Mouse (Mus musculus): ENCODE results near the gene Zfyve27. TPM values are rescaled to one million over a fixed set of nuclear protein-coding genes. Genes with fewer than 3 reads are reported as not detected.

The Zfyve27 gene
- total RNA-seq (2017): 103 and 104 TPM in 2 replicates

- no peak for ATAC-seq (ENCODE audit: extremely low read depth, insufficient number of reproducible peaks, low FRiP score, poor library complexity, severe bottlenecking)
These were observed at the start of gene Zfyve27 for GRCm38 (mm10) chr19:42163764-42164163. TSS of gene Zfyve27 (plus strand) at chr19:42163951.

DNA sequence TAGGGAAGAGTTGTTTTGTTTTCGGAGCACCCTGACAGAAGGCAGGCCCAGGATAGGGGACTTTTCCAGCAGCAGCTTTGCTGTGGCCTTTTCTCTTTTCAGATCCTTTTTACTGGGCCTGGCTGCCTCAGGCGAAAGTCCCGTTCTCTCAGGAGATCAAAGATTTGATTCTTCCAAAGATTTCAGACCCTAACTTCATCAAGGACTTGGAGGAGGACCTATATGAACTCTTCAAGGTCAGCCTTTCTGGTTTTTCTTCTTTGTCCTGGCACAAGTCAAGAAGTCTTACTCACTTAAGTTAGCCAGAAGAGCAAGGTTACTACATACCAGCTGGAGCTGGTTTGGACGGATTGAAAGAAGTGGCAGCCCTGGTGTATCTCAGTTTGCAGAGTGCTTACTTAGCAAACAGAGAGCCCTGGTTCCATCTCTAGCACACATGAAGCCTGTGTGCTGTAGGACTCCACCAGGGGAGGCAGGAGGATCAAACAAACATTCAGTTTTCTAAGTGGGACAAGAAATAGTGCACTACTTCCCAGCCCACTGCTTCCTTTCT is 47.9 kb upstream of the Zfyve27 start:
- ATAC-seq (ENCODE audit: extremely low read depth, insufficient number of reproducible peaks, low FRiP score, poor library complexity, severe bottlenecking): no peak

DNA sequence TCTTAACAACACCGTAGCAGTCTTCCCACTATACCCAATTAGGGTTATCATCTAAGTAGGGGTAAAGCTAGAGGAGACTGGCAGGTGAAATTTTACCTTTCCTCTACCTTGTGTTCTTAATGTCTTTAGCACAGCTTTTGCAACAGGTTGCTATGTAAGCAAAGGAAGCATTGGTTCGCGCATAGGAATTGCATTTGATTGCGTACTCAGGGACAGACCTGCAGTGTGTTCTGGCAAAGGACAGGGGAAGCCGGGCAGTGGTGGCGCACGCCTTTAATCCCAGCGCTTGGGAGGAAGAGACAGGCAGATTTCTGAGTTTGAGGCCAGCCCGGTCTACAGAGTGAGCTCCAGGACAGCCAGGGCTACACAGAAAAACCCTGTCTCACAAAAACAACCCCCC is 45.6 kb upstream of the Zfyve27 start:
- ATAC-seq (ENCODE audit: extremely low read depth, insufficient number of reproducible peaks, low FRiP score, poor library complexity, severe bottlenecking): no peak

- ATAC-seq (ENCODE audit: extremely low read depth, insufficient number of reproducible peaks, low FRiP score, poor library complexity, severe bottlenecking): no peak
These were observed 45.2 kb upstream of the Zfyve27 start for GRCm38 (mm10) chr19:42118596-42118995.

- ATAC-seq (ENCODE audit: extremely low read depth, insufficient number of reproducible peaks, low FRiP score, poor library complexity, severe bottlenecking): no peak
These were observed 43.3 kb upstream of the Zfyve27 start for GRCm38 (mm10) chr19:42120451-42120850.

DNA sequence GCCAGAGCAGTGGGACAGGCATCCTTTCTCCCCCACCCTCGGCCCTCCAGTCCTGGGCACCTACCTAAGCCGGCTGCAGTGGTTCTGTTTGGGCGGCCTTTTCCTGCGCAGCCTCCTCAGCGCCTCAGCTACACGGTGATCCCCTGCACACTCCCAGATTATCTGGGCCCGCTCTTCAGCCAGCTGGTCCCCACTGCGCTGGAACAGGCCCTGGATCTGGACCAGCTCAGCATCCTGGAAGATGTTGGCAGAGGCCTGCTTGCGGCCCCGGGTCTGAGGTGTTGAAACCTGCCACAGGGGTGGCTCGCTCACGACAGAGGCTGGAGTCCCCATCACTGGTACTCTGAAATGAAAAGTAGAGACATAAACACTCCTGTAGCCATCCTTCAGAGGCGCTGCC is 39.1 kb upstream of the Zfyve27 start:
- no peak for ATAC-seq (ENCODE audit: extremely low read depth, insufficient number of reproducible peaks, low FRiP score, poor library complexity, severe bottlenecking)

DNA sequence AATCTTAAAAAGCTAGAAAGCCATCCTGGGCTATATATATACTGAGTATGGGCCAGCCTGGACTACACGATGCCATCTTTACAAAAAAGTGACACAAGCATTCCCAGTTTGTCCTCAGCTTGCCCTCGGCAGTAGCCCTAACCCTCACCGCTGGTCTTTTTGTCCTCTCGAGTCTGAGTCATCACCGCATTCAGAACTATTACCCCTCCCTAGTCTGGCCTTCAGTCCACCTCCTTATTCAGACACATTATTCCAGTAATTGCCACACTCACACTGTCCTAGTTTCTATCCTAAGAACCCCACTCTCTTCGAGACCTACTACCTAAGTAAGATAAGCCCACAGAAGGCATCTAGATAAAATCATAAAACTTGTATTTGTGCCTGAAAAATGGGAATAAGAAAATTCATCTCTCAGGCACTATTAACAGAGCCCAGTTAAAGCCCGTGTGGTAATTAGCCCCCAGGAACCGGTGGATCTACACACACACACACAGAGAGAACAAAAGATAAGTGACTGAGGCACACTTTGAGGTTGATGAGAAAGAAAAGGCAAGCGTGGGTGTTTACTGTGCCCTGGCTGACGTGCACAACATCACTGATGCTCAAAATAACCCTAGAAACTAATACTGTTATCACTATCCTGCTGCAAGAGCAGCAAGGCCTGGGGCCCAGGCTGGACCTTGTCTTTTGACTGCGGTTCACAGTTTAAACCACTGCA is 38.1 kb upstream of the Zfyve27 start:
- ATAC-seq (ENCODE audit: extremely low read depth, insufficient number of reproducible peaks, low FRiP score, poor library complexity, severe bottlenecking): no peak

DNA sequence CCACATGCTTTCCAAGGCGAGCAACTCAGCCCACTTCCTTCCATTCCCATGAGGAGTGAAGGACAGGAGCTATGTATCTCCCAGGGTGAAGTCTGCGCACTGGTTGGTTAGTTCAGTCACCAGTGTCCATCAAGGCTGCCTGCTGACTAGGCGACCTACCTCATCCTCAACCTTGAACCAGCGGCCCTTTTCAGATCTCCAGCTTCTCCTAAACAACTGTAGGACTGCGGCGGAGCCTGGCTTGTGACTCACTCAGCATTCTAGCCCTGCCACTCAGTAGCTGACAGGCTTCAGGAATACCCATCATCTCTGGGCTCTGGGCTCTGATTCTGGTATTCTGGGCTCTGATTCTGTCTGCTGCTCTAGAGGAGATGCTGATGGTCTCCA is 37.5 kb upstream of the Zfyve27 start:
- ATAC-seq (ENCODE audit: extremely low read depth, insufficient number of reproducible peaks, low FRiP score, poor library complexity, severe bottlenecking): no peak

GRCm38 (mm10) chr19:42127024-42127423 is 36.7 kb upstream of the Zfyve27 start:
- ATAC-seq (ENCODE audit: extremely low read depth, insufficient number of reproducible peaks, low FRiP score, poor library complexity, severe bottlenecking): no peak

DNA sequence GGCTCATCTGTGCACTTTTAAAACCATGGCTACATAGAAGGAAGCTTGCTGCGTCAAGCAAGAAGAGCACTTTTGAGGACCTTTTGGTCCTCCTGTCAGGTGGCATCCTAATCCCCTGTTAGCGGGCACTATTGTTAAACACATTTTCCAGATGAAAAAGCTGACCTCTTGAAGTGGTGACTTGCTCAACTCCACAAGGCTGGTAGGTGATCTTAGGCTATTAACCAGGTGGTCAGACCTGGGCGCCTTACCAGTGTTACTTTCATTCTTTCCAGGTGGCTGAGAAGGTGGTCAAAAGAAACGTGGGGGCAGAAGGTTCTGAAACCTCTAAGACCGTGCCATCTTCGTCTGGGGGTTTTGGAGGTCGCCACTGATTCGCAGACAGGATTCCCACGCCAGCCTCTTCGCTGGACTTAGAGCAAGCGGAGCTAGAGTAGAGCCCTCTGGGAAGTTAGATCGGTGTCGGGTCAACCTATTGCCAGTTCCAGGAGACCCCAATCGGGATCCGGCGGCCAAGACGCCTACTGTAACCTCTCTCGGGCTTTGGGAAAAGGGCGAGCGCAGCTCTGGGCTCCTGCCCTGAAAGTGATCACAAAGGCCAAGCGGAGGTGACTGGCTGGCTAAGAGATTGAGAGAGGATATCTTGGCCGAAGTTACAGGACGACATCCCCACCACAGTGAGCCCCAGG is 35.6 kb upstream of the Zfyve27 start:
- no peak for ATAC-seq (ENCODE audit: extremely low read depth, insufficient number of reproducible peaks, low FRiP score, poor library complexity, severe bottlenecking)

DNA sequence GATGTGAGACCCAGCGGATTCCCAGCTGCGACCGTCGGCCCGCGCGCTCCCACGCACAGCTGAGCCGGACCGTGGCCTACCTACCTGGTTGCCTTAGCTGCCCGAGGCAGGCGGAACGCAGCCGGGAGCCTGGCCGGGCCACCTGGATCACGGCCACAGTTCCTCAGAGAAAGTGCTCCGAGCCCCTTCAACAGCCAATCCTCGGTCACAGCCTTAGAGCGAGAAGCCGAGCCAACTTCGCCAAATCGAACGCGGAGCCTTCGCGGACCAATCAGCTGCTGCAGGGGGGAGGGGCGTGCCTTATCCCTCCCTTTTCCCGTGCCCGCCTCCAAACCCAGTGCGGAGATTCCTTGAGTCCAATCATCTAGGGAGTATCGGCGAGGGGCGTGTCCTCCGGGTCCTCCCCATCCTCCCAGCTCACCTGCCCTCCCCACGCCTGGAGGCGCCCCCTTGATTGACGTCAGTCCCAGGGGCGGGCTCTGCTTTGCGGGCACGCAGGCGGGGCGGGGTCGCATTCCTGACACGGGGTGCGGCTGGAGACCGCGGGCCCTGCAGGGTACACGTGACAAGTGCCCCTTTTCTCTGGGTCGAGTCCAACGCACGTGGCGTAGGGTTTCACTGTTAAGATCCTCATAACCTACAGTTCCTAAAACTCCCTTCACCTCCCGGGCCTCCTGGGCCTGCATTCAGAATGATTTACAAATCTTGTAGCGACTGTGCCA is 34.8 kb upstream of the Zfyve27 start, which contains the start of gene Avpi1:
Gene Avpi1, minus strand, starts transcription at position 273 of the 722 bp plus-strand sequence.
- ATAC-seq (ENCODE audit: extremely low read depth, insufficient number of reproducible peaks, low FRiP score, poor library complexity, severe bottlenecking): peak; percentile 75

DNA sequence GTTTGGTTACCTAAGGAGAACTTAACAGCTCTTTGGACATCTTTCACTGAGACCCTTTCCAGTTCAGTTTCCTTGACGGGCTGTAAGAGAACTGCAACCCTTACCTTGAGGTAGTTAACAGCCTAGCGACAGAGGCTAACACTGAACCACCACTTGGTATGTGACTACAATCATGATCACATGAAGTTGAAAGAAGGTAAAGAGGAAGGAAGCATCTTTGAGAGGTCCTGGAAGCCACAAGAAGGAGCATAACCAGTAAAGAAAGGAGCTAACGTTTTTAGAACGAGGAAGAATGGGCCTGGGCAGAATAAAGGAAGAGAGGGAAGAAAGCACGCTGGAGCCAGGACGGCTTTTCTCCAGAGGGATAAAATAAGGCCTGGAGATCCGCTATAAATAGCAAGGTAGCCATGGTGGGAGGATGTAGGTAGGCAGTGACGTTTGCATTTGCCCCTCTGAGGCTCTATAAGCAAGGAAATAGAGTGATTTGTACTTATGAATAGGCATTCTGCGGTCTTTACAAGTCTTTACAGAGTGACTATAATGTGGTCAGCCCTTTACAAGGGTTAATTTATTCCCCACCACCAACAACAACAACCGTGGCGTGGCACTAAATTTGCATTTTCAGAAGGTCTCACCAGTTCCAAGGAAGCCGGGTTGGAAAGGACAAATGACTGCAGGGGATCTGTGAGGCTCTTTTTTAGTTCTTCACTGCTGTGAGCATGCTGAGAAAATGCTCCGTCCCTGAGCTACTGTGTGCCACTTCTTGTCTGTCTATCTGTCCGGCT is 34.0 kb upstream of the Zfyve27 start:
- ATAC-seq (ENCODE audit: extremely low read depth, insufficient number of reproducible peaks, low FRiP score, poor library complexity, severe bottlenecking): peak; percentile 24; the same call in 1 of the 2 replicates

GRCm38 (mm10) chr19:42130294-42130606 is 33.5 kb upstream of the Zfyve27 start:
- no peak for ATAC-seq (ENCODE audit: extremely low read depth, insufficient number of reproducible peaks, low FRiP score, poor library complexity, severe bottlenecking)

GRCm38 (mm10) chr19:42131101-42131500 is 32.6 kb upstream of the Zfyve27 start:
- ATAC-seq (ENCODE audit: extremely low read depth, insufficient number of reproducible peaks, low FRiP score, poor library complexity, severe bottlenecking): no peak

DNA sequence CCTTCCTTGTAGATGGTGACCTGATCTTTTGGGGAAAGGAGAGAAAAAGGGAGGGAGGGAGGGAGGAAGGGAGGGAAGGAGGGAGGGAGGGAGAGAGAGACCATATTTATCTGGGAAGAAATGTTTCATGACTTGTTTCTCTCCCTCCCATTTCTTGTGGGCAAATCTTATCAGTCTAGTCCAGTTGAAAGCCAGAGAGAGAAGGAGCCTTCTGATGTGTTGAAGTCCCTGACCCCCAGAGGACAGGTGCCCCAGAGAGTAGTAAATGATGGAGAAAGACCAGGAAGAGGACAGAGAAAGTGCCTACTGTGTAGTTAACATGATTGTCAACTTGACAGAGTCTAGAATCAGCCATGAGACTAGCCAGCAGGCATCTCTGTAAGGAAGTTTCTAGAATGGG is 28.7 kb upstream of the Zfyve27 start:
- ATAC-seq (ENCODE audit: extremely low read depth, insufficient number of reproducible peaks, low FRiP score, poor library complexity, severe bottlenecking): no peak

DNA sequence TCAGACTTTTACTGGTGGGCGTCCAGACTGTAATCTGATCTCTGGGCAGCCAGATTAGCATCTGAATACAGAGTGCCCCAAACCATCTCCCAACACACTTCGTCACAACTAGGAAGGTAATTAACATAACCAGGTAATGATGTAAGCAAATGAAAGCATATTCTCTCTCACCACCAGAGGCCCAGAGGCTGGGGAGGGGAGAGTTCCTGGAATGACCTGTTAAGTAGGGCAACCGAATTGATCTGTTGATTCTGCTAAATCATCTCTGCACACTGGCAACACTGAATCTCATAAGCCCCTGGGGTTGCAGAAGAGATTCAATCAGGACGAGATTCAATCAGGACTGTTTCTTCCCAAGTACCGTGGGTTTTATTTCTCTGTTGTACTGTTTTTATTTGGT is 27.6 kb upstream of the Zfyve27 start:
- ATAC-seq (ENCODE audit: extremely low read depth, insufficient number of reproducible peaks, low FRiP score, poor library complexity, severe bottlenecking): no peak

DNA sequence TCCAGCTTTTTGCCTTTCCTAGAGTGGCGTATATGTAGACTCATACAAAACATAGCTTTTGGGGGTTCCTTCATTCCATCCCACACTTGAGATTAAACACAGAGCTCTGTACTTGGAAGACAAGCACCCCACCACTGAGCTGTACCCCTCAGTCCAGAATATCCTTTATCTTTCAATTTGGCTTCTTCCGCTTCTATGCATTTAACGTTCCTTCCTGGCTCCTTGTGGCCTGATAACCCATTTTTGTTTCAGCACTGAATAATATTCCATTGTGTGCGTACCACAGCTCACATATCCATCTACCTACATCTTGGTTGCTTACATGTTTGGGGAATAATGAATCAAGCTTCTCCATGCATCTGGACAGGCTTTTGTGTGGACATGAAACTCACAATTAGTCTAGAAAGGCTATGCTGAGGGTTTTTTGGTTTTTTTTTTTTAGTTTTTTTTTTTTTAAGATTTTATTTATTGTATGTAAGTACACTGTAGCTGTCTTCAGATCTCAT is 26.5 kb upstream of the Zfyve27 start:
- ATAC-seq (ENCODE audit: extremely low read depth, insufficient number of reproducible peaks, low FRiP score, poor library complexity, severe bottlenecking): no peak

GRCm38 (mm10) chr19:42138517-42139285 is 25.1 kb upstream of the Zfyve27 start:
- ATAC-seq (ENCODE audit: extremely low read depth, insufficient number of reproducible peaks, low FRiP score, poor library complexity, severe bottlenecking): no peak
